Mouse (Mus musculus) small intestine, adult 2 months (tissue): ENCODE data around the gene Strap. TPM values are rescaled to one million over a fixed set of nuclear protein-coding genes. Genes with fewer than 3 reads are reported as not detected.

Source experiments
- H3K27ac ChIP-seq: fragments of 200-500 bp; 2 replicates; pipeline ENCODE4 v1.5.1; 2012; ENCODE audit warnings: low read depth, low read length, control low read depth, inconsistent platforms; ENCODE audit not compliant: insufficient read depth
- H3K27me3 ChIP-seq: fragments of 200-500 bp; 2 replicates; pipeline ENCODE4 v1.6.1; 2012; ENCODE audit warnings: mild to moderate bottlenecking, moderate library complexity, low read length, inconsistent platforms; ENCODE audit not compliant: control insufficient read depth, insufficient read depth
- H3K36me3 ChIP-seq: fragments of 200-500 bp; 2 replicates; pipeline ENCODE4 v1.6.1; 2012; ENCODE audit warnings: mild to moderate bottlenecking, low read length, control low read depth, inconsistent platforms; ENCODE audit not compliant: control insufficient read depth, insufficient read depth
- H3K4me1 ChIP-seq: fragments of 200-500 bp; 2 replicates; pipeline ENCODE4 v1.6.1; 2012; ENCODE audit warnings: low read length, inconsistent platforms, mixed read lengths; ENCODE audit not compliant: control insufficient read depth, insufficient read depth, insufficient read length
- H3K4me3 ChIP-seq: fragments of 200-500 bp; 2 replicates; pipeline ENCODE4 v1.5.1; 2012; ENCODE audit warnings: low read depth, mild to moderate bottlenecking, control low read depth, inconsistent platforms, low read length, moderate library complexity
- CTCF ChIP-seq: fragments of 200-500 bp; IDR thresholded peaks from 2 replicates; pipeline ENCODE4 v1.5.1; 2012; ENCODE audit warnings: low read depth, mild to moderate bottlenecking, control low read depth, inconsistent platforms, low read length, moderate library complexity, mixed read lengths; ENCODE audit not compliant: insufficient replicate concordance, insufficient read length; ENCODE audit errors: extremely low read depth
- POLR2A ChIP-seq: fragments of 200-500 bp; IDR thresholded peaks from 2 replicates; pipeline ENCODE4 v1.6.1; 2012; ENCODE audit warnings: low read depth, mild to moderate bottlenecking, control low read depth, inconsistent platforms, low read length, moderate library complexity
- WGBS: fragments of 180-500 bp; shearing (Covaris S2); methylation state at CpG from one replicate; pipeline ENCODE4 v1.1.7; 2018; 5-methylcytosine and 5-hydroxymethylcytosine counted together
- polyA plus RNA-seq: library from polyadenylated mRNA; depleted of rRNA; stranded (reverse); fragments of >200 nt; gene quantifications from 2 replicates; pipeline ENCODE4 v1.2.3, GENCODE M21; 2012

Gene Strap
- polyA plus RNA-seq, 1 experiment, result 33.9 TPM

- Histone ChIP-seq H3K27me3 (no peaks in the 10 kb centered on the region), H3K4me3 (peak within 1 kb of the TSS; percentile 71), H3K27ac (peak within 1 kb of the TSS; percentile 55), H3K4me1 (peaks cover 15% of the 10 kb centered on the region), H3K36me3 (peaks cover 12% of the 10 kb centered on the region)
- WGBS, result 15% methylated on average over 26 of the region's 26 CpGs
- TF ChIP-seq CTCF (no peak), POLR2A (peak; percentile 90)
Observed at GRCm38 (mm10) chr6:137754056-137754856, 19.4 kb downstream of the Strap start, which contains the start of gene Dera. TSS of gene Dera (plus strand) at chr6:137754546.

GRCm38 (mm10) chr6:137754857-137755232 lies 20.0 kb downstream of the Strap start:
- Histone ChIP-seq H3K27me3 (no peaks in the 10 kb centered on the region), H3K4me1 (peaks cover 15% of the 10 kb centered on the region), H3K27ac (peak overlapping the region; percentile 55), H3K36me3 (peaks cover 6% of the 10 kb centered on the region), H3K4me3 (peak overlapping the region; percentile 71)
- TF ChIP-seq CTCF (no peak), POLR2A (no peak)
- under 1% methylated on average over 8 of the region's 8 CpGs for WGBS

- no peaks in the 10 kb centered on the region for H3K27me3 ChIP-seq
- H3K36me3 ChIP-seq, result peaks cover 2% of the 10 kb centered on the region
- 73% methylated on average over 5 of the region's 5 CpGs for WGBS
- H3K4me3 ChIP-seq, result no peak overlapping the region
- H3K4me1 ChIP-seq, result peaks cover 14% of the 10 kb centered on the region
- no peak overlapping the region for H3K27ac ChIP-seq
- no peak for TF ChIP-seq POLR2A
- peak; percentile 74; the same call in 1 of the 2 replicates for TF ChIP-seq CTCF
Observed at GRCm38 (mm10) chr6:137756310-137756709, 21.4 kb downstream of the Strap start.

GRCm38 (mm10) chr6:137757891-137758290 lies 23.0 kb downstream of the Strap start:
- WGBS, result 95% methylated on average over 1 of the region's 1 CpGs
- TF ChIP-seq POLR2A, result no peak
- TF ChIP-seq CTCF, result no peak
- Histone ChIP-seq H3K27ac (no peak overlapping the region), H3K36me3 (peaks cover 2% of the 10 kb centered on the region), H3K4me3 (no peak overlapping the region), H3K4me1 (peaks cover 7% of the 10 kb centered on the region; the same call in 1 of the 2 replicates), H3K27me3 (no peaks in the 10 kb centered on the region)

GRCm38 (mm10) chr6:137759681-137760080 lies 24.8 kb downstream of the Strap start:
- H3K4me1 ChIP-seq, result peaks cover 4% of the 10 kb centered on the region; the same call in 1 of the 2 replicates
- peaks cover 2% of the 10 kb centered on the region for H3K36me3 ChIP-seq
- no peak overlapping the region for H3K4me3 ChIP-seq
- TF ChIP-seq CTCF, result no peak
- TF ChIP-seq POLR2A, result no peak
- no peak overlapping the region for H3K27ac ChIP-seq
- WGBS, result 65% methylated on average over 8 of the region's 8 CpGs
- no peaks in the 10 kb centered on the region for H3K27me3 ChIP-seq

GRCm38 (mm10) chr6:137760966-137761365 lies 26.1 kb downstream of the Strap start:
- WGBS, result 89% methylated on average over 15 of the region's 15 CpGs
- H3K4me3 ChIP-seq, result no peak overlapping the region
- no peak for TF ChIP-seq CTCF
- no peak for TF ChIP-seq POLR2A
- no peak overlapping the region for H3K27ac ChIP-seq
- peaks cover 2% of the 10 kb centered on the region for H3K36me3 ChIP-seq
- peaks cover 4% of the 10 kb centered on the region; the same call in 1 of the 2 replicates for H3K4me1 ChIP-seq
- no peaks in the 10 kb centered on the region for H3K27me3 ChIP-seq

GRCm38 (mm10) chr6:137764572-137765210 lies 29.8 kb downstream of the Strap start:
- 60% methylated on average over 3 of the region's 3 CpGs for WGBS
- no peaks in the 10 kb centered on the region for H3K27me3 ChIP-seq

More at GRCm38 (mm10) chr6:137764572-137765210, 29.8 kb downstream of the Strap start:
- H3K36me3 ChIP-seq, result peaks cover 2% of the 10 kb centered on the region
- H3K4me3 ChIP-seq, result no peak overlapping the region
- no peaks in the 10 kb centered on the region; the same call in 1 of the 2 replicates for H3K4me1 ChIP-seq
- TF ChIP-seq CTCF (no peak), POLR2A (no peak)
- no peak overlapping the region for H3K27ac ChIP-seq
